Mouse (Mus musculus) layer of hippocampus, adult 2 months (tissue): ENCODE data around the gene Zfp85. TPM values are rescaled to one million over a fixed set of nuclear protein-coding genes. Genes with fewer than 3 reads are reported as not detected.
"Not testable (repeated sequence)": the region's sequence is repeated elsewhere in the genome, so short reads cannot be mapped to it uniquely, and the experiment has no call there.

Experiments
- DNase-seq, 2 experiments: peaks; one replicate each; pipeline ENCODE4 v3.0.0; 2022; ENCODE audit warnings: low spot score in 2 of 2
- H3K27ac ChIP-seq: fragments of 200-600 bp; 2 replicates; pipeline ENCODE4 v1.8.1; 2022
- H3K4me3 ChIP-seq: fragments of 200-600 bp; 2 replicates; pipeline ENCODE4 v1.8.1; 2022; ENCODE audit warnings: mild to moderate bottlenecking
- CTCF ChIP-seq: fragments of 200-600 bp; conservative IDR thresholded peaks from 2 replicates; pipeline ENCODE4 v1.8.1; 2022; ENCODE audit warnings: antibody characterized with exemption, mild to moderate bottlenecking, moderate library complexity
- long read RNA-seq, 2 experiments: library from polyadenylated mRNA; stranded (forward); transcript quantifications; one replicate each; pipeline ENCODE4 v2.0.0; 2021; ENCODE audit warnings: borderline mapping rate in 2 of 2
- total RNA-seq, 2 experiments: library from RNA; stranded (reverse); gene quantifications; 2 replicates each; pipeline ENCODE4 v1.2.3; 2021

Zfp85 gene
- total RNA-seq: 1 to 10 TPM; 6.6 to 7.0 TPM
- long read RNA-seq, experiment 1, partial matches to known transcripts: 0 of 4 reads
- long read RNA-seq, experiment 1, other reads (novel, unspliced or antisense): 0 of 4 reads
- long read RNA-seq, experiment 2, partial matches to known transcripts: 0 of 3 reads
- long read RNA-seq, experiment 2, other reads (novel, unspliced or antisense): 1 of 3 reads

DNA sequence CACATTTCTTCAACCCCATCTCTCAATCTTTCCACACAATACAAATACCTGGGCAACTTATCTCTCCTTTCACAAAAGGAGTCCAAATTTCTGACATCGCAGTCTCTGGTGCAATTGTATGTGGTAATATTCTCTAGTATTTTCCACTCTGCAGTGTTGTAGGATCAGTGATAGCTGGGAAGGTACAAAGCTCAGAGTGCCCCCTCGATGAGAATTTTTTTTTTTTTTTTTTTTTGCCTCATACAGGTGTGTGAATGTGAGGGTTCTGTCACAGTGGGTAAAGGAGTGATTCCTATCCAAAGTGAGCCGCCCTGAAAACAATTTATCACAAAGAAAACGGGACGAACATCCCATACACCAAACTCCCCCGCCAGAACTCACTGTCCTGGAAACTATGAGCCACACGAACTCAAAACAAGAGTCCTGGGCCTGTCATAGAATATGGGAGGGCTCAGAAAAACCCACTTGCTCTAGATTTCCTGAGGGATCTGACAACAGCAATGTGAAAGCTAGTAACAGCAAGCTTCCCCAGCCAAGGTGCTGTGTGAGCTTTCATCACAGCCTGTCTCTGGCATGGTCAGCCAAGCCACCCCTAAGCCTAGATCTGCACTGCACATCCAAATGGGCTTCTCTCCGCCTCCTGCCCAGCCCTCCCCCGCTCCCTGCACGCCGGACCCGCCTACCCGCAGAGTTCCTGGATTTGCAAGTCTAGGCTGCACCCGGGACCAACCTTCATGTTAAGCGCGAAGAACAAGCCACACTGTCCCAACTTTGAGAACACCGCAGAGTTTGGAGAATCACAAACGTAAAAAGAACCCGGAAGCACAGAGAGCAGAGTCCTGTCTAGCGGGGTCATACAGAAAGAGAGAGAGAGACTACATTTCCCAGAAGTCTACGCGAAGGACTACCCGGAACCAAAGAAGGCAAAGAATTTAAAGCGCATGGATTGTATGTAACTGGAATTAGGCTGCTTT, at the start of gene Zfp85:
Zfp85 (minus strand) TSS at position 896 of the 974 bp plus-strand sequence.
- DNase-seq: peak; percentile 52 to 55
- no peak for TF ChIP-seq CTCF
- Histone ChIP-seq H3K4me3 (peak within 1 kb of the TSS; percentile 69), H3K27ac (peak within 1 kb of the TSS; percentile 81)

DNA sequence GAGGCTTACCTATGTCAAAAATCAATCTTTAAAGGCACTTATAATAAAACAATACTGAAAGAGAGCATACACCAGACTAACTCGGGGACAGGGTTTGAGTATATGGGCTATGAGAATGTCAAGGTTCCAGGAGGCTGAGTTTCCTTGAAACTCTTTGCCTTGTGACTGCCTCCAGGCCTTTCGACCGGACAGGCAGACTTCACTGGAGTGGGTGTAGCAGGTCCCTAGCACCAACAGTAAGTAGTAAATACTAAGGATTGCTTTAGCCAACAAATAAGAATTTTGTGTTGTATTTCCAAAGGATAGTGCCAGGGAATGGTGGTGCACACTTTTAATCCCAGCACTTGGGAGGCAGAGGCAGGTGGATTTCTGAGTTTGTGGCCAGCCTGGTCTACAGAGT, 44.1 kb upstream of the Zfp85 start:
- not testable (repeated sequence) for H3K27ac ChIP-seq, DNase-seq, H3K4me3 ChIP-seq

DNA sequence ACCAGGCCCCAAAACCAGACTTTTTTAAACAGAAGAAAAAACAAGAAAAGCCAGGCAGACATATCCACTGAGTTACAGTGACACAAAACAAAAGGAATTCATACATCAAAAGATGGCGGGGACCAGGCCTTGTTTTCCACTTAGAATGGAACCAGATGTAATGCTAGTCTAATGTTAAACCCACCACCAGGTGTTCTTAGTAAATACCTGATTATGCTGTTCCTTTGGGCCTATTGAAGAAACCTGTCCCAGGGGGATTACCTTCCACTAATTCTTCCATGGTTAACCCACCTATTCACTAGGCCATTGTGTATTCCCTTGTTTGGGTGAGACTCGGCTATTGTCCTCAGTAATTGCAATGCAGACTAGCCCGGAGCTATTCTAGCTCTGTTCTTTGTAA, 43.6 kb upstream of the Zfp85 start:
- no peak for DNase-seq
- H3K4me3 ChIP-seq: no peak overlapping the region
- no peak overlapping the region for H3K27ac ChIP-seq
- TF ChIP-seq CTCF: no peak

DNA sequence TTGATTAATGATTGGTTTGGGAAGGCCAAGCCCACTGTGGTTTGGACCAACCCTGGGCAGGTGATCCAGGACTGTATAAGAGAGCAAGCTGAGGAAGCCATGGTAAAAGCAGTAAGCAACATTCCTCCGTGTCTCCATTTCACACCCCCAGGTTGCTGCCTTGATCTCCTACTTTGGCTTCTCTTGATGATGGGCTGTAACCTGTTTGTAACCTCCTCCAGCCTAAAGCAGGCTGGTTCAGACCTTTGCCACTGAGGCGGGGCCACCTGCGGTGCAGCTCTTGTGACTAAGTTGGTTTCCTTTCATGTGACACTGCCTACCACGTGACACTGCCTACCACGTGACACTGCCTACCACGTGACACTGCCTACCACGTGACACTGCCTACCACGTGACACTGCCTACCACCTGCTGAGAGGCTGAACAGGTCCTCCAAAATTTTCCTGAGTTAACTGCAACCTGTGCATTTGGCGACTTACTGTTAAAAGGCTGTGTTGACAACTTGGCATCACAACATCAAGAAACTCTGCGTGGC, 37.0 kb upstream of the Zfp85 start:
- Histone ChIP-seq H3K27ac (no peak overlapping the region), H3K4me3 (no peak overlapping the region)
- DNase-seq: no peak
- no peak for TF ChIP-seq CTCF

DNA sequence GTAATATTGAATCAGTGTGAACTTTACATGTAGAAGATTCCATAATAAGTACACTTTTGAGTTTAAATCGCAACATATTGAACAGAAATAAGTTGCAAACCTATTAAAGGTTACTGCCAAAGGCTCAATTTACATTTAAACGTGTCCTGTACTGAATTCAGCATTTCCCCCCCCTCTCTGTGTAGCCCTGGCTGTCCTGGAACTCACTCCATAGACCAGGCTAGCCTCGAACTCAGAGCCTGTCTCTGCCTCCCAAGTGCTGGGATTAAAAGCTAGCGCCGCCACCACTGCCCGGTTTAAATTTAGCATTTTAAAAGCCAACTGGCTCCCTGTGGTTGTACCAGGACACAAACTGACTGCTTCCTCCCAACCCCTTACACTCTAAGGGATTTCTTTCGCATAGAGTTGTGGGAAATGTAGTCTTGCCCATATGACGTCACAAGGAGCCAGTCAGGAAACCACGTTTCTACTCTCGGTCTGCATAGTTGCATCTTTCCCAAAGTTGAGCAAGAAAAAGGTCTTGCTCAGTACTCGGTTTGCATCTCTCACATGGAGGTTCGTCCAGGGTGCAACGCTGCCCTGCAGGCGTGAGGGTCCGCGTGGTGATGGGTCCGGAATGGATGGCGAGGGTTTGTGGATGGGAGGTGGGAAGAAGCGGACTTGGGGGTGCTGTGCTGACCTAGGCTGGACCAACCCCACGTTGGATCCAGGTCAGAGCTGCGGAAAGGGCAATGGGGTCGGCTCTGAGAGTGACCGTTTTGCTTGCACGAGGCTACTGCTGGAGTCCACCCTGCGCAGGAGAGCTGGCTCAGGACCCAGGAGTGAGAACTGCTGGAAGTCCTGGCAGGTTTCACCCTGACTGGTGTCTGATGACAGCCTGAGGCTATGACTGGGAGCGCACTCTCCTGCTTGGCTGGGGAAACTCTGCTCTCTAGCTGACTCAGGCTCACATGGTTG, 24.5 kb upstream of the Zfp85 start, which contains the start of gene Zfp493:
Zfp493 (plus strand) TSS at position 429 of the 957 bp plus-strand sequence.
- no peak for TF ChIP-seq CTCF
- peak; percentile 69 to 82 for DNase-seq
- peak within 1 kb of the TSS; percentile 70 for H3K4me3 ChIP-seq
- peak within 1 kb of the TSS; percentile 65 for H3K27ac ChIP-seq

DNA sequence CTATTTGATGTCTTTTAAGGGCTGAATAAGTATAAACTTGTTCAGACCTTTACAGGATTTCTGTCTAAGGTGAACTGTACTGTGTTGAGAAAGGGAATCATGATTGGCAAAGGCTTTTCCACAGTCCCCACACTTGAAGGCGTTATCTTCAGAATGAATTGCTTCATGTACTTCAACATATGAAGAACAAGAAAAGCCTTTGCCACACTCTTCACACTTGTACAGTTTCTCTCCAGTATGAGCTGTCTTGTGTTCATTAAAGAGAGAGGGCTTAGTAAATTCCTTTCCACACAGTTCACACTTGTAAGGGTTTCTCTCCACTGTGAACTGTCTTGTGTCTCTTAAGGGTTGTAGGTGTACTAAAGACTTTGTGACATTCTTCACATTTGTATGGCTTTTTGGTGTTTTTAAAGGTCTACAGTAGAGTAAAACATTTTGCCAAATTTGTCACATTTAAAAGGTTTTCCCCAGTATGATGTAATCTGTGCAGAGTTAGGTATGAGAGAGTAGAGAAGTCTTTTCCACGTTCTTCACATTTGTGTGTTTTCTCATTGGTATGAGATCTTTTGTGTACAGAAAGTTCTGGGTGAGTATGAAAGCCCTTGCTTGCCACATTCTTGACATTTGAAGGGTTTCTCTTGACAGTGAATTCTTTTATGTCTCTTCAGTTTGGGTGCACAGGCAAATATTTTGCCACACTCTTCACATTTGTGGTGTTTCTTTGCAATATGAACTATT, 8.2 kb upstream of the Zfp85 start:
- TF ChIP-seq CTCF: no peak

DNA sequence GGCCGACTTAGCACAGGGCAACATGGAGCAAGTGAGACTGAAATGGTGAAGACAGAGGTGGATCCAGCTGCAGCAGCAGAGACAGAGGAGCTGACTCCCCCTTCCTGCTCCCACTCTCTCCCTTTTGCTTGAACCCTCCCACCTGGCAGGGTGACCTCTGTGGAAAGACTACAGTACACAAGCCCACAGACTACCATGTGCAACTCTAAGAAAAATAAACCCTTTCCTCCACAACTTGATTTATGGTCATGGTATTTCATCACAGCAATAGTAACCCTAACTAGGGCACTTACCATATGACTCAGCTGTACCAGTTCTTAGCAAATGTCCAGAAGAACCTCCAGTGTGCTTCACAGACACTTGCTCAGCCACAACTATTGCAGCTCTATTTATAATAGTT, 4.9 kb upstream of the Zfp85 start:
- TF ChIP-seq CTCF: no peak
- no peak overlapping the region for H3K27ac ChIP-seq
- no peak for DNase-seq
- no peak overlapping the region for H3K4me3 ChIP-seq

More for the DNA sequence above, 8.2 kb upstream of the Zfp85 start:
- DNase-seq: no peak
- Histone ChIP-seq H3K27ac (no peak overlapping the region), H3K4me3 (no peak overlapping the region)

DNA sequence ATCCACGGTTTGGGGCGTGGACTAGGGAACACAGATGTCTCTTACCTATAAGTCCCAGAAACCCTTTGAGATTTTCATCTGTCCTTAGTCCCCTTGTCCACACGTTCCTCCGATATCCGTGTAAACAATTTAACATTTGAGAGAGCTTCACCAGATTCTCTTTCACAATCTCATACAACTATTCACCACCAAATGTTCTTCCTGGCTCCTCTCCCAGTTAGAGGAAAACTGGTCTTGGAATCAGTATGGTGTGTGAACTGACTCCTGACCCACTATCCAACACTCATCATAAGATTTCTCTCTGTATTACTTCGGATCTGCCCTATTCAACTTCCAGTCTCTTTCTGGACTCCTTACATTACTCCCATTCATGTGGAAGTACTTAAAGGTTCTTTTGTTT, 733 bp upstream of the Zfp85 start:
- H3K27ac ChIP-seq: peak overlapping the region; percentile 81; the same call in 1 of the 2 replicates
- TF ChIP-seq CTCF: no peak
- no peak for DNase-seq
- no peak overlapping the region for H3K4me3 ChIP-seq

DNA sequence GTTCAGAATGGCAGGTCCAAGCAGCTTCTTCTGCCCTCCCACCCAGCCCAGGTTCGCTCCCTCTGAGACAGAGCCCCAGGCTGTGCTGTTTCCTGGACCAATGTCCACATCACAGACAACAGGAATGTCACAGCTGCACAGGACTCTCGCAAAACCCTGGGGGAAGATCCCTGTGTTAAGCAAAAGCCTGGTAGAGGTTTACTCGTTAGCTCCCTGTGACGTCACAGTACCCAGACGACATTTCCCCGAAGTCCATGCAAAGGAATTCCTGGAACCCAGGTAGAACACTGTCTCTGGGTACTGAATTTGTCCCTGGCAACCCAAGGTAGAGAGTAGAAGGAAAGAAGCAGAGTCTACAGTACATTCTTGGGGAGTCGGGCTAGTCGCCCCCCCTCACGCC, 11.1 kb downstream of the Zfp85 start:
- DNase-seq: no peak
- no peak overlapping the region for H3K27ac ChIP-seq
- no peak for TF ChIP-seq CTCF
- no peak overlapping the region for H3K4me3 ChIP-seq

DNA sequence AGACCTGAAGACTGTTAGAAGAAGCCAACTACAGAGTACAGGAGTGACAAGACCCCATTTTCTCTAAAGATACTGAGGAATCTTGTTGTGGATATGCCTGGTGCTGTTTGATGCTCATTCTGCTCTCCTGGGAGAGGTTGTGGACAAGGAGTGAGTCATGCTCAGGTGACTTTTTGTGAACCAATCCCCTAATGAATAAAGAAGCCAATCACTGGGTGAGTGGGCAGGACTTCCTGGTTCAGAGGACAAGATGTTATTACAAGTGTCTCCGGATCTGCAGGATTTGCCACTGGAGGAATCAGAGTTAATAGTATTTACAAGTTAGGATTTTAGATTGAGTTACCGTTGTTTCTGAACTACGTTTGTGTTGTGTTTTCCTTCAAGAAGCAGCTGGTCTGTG, 12.1 kb downstream of the Zfp85 start:
- DNase-seq: no peak
- TF ChIP-seq CTCF: no peak

DNA sequence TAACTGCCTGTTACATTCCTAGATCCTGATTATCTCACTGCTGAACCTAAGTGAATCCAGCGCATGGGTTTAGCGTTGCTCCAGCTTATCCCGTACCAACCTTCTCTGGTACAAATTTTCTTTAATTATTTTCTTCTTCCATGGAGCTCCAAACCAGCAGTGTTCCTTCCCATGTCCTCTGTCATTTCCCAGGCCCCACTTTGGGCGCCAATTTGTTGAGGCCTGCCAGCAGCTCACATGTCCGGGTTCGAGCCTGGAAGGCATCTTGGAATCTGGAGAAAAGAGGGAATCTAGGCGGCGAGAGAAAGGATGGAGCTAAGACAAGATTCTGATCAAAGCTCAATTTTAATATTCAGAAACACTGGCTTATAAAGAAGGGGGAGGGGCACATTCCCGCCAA, 20.6 kb downstream of the Zfp85 start:
- not testable (repeated sequence) for DNase-seq, H3K4me3 ChIP-seq

More for the DNA sequence above, 12.1 kb downstream of the Zfp85 start:
- H3K4me3 ChIP-seq: no peak overlapping the region
- no peak overlapping the region for H3K27ac ChIP-seq

DNA sequence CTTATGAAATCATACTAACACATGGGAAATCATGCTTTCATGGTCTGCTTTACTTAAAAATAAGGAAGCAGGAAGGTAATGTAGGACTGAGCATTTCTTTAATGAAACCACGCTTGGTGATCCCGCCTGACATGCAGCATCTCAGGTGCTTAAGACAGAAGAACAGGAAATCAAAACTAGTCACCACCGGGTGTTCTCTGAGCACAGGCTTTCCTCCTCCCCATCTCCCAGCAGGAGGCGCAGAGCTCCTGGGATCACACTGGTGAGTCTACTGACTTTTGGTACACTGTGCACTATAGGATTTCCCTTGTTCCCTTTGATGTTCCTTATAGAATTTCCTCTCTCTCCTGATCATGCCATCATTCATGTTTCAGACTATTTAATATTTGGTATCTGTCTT, 25.6 kb downstream of the Zfp85 start:
- DNase-seq: peak; percentile 32 to 47
- peak overlapping the region; percentile 83 for H3K27ac ChIP-seq
- peak; percentile 70 for TF ChIP-seq CTCF
- H3K4me3 ChIP-seq: peak overlapping the region; percentile 71

More for the DNA sequence above, 20.6 kb downstream of the Zfp85 start:
- H3K27ac ChIP-seq: not testable (repeated sequence)
